Mouse (Mus musculus) A20 (cell line): ENCODE results near the gene Rmdn2.

ENCODE experiments used
- DNase-seq: peaks from one replicate; pipeline ENCODE4 v3.0.0-alpha.2; 2011; ENCODE audit warnings: low read depth, low spot score

The Rmdn2 gene

GRCm38 (mm10) chr17:79611545-79611944 lies at the start of gene Rmdn2:
Gene Rmdn2, plus strand, starts transcription at chr17:79611863.
- DNase-seq, result no peak

GRCm38 (mm10) chr17:79563067-79563620 lies 48.5 kb upstream of the Rmdn2 start:
- DNase-seq, result no peak

- no peak for DNase-seq
Measured at GRCm38 (mm10) chr17:79563721-79564120, 47.9 kb upstream of the Rmdn2 start.

GRCm38 (mm10) chr17:79565241-79565961 lies 46.3 kb upstream of the Rmdn2 start:
- no peak for DNase-seq

DNA sequence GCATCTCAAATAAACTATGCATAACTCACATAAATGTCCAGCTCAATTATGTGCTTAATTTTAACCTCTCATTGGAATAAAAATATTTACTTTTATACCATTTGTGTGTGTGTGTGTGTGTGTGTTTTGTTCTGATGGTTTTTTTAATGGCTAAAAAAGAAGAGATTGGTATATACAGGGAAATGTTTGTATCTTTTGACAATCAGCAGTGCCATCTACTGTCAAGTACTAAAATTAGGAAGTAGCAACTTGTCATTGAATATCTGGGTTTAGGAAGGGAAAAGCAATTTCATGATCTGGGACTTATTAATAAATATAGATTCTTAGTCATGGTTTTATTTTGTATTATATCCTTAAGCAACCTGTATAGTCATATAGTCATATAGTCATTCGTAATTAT lies 43.3 kb upstream of the Rmdn2 start:
- DNase-seq, result peak; percentile 19

DNA sequence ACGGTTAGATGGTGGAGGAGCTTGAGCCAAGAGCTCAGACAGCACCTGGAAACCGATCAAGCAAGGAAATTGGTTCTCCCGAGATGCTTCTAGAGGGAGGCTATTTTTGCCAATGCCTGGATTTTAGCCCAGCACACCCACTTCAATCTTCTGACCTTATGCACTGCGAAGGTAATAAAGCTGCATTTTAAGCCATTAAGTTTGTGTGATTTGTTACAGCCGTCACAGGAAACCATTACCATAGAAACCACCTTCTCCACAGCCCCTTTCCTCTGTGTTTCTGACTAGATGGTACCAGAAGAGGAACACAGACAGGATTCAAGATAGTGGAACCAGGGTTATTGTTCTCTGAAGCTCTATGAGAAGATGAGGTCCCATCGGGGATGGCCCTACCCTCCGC lies 33.3 kb upstream of the Rmdn2 start:
- no peak for DNase-seq

DNA sequence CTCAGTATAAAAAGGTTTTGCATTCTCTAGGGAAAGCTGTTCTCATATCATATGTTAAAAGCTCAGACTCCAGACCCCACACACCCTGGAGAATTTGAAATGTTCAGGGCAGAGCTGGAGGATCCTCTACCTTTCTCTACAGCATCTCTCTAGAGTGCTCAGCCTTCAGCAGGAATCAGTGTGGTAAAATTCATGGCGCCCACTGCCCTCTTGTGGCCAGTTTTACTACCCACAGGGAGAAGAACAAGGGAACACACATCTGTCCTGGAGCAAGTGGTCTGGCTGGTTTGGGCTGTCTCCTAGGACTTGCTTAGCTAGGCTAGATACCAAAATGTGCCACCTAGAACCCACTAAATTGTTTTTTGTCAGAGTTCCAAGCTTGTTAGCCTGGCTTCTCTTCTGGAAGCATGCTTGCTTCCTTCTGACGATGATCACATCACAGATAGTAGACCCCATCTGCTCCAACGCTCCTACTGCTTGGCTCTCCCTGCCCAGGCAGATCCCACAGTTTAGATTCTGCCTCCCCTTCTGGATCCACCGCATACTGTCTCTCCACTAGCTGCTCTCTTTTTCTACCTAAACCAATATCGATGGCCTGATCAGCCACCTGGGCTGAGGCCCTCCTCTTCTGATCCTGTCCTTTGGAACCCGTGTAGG lies 31.3 kb upstream of the Rmdn2 start:
- DNase-seq, result peak; percentile 67

- DNase-seq, result no peak
Measured at GRCm38 (mm10) chr17:79583466-79583865, 28.2 kb upstream of the Rmdn2 start.

- peak; percentile 12 for DNase-seq
Measured at GRCm38 (mm10) chr17:79584246-79584800, 27.3 kb upstream of the Rmdn2 start.

GRCm38 (mm10) chr17:79589913-79590312 lies 21.8 kb upstream of the Rmdn2 start:
- no peak for DNase-seq

GRCm38 (mm10) chr17:79595996-79596395 lies 15.7 kb upstream of the Rmdn2 start:
- DNase-seq, result no peak

DNA sequence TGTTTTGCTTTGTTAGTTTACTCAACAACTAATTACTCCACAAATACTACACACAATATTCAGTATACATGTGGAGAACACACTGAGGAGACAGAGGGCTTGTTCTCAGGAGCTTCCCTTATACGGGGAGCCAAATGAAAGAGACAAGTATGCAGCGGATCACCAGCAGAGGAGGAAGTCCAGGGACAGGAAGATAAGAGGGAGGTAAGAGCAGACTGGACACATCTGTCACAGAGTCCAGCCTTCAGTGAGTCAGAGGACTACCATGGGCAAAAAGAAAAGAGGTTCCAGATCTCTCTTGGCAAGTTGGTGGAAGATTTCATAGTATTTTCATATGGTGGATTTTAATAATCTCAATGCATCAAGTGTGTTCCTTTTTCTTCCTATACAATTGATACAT lies 13.5 kb upstream of the Rmdn2 start:
- no peak for DNase-seq

- no peak for DNase-seq
Measured at GRCm38 (mm10) chr17:79598596-79599577, 12.8 kb upstream of the Rmdn2 start.

DNA sequence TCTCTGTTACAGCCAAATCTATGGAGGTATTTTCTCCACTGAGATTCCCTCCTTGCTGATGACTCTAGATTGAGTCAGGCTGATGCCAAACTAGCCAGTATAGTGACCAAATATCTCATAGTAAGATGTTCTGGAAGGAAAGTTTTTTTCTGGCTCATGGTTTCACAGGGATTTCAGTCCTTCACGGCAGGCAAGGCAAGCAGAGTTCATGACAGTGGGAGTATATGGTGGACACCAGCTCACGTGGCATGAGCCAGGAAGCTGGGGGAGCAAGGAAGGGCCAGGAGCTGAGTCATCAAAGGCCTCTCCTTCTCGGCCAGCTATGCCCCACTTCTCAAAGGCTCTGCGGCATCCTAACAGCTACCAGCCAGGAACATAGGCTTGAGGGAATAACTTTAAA lies 11.6 kb upstream of the Rmdn2 start:
- no peak for DNase-seq

GRCm38 (mm10) chr17:79602381-79602780 lies 9.3 kb upstream of the Rmdn2 start:
- no peak for DNase-seq

GRCm38 (mm10) chr17:79603427-79603826 lies 8.2 kb upstream of the Rmdn2 start:
- DNase-seq, result no peak

DNA sequence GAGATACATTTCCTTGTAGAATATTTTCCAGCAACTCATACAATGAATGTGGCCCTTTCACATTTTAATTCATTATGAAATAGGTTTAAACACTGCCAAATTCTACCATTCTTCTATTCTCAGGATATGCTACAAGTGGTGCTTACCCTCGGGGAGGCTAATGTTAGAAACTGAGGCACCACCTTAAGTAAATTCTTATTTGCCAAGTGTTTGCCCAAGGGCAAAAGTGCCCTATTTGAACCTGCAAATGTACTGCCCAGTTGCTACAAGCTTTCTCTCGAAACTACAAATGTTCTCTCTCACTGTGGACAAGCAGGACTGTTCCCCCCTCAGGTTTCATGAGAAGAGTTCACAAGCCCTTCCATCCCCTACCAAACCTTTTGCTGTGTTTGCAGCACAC lies 5.9 kb upstream of the Rmdn2 start:
- DNase-seq, result no peak

DNA sequence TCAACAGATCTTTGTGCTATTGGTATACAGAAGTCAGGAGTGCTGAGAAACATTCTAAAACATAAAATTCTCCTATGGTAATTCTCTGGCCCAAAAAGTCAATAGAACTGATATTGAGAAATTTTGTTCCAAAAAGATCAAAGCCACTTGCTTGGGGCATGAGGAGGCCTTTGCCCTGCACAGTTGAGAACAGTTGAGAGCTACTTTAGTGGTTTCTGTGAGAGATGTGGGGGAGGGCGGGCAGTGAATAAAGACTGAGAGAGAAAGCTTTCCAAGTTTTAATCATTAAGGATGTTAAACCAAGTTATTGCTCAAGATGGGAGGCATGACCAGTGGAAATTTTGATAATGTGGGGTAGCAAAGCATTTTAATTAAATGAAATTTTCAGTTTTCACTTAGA lies 2.0 kb upstream of the Rmdn2 start:
- DNase-seq, result no peak

DNA sequence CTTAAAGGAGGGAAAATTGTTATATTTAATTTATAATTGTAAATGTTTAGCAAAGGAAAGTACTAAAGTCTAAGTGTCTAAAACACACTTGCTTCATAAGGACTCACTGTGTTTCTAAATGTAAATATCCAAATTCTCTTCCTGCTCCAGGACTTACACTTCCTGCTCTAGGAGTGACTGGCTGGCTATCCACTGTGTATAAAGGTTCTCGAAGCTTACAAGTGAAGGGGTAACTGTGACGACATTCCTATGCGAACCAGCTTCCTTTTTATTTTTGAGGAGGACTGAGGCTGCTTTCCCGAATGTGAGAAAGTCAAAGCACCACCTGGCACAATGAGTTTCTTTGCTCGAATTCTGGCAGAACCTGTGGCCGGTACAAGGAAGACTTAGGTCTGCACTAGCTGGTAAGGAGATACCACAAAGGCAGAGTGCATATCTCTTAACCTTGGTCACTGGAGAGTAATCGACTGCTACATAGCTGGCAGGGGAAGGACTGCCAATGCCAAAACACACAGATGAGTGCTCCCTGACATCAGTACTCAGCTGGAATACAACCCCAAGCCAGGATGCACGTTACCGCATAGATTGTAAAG lies 1.4 kb upstream of the Rmdn2 start:
- no peak for DNase-seq

DNA sequence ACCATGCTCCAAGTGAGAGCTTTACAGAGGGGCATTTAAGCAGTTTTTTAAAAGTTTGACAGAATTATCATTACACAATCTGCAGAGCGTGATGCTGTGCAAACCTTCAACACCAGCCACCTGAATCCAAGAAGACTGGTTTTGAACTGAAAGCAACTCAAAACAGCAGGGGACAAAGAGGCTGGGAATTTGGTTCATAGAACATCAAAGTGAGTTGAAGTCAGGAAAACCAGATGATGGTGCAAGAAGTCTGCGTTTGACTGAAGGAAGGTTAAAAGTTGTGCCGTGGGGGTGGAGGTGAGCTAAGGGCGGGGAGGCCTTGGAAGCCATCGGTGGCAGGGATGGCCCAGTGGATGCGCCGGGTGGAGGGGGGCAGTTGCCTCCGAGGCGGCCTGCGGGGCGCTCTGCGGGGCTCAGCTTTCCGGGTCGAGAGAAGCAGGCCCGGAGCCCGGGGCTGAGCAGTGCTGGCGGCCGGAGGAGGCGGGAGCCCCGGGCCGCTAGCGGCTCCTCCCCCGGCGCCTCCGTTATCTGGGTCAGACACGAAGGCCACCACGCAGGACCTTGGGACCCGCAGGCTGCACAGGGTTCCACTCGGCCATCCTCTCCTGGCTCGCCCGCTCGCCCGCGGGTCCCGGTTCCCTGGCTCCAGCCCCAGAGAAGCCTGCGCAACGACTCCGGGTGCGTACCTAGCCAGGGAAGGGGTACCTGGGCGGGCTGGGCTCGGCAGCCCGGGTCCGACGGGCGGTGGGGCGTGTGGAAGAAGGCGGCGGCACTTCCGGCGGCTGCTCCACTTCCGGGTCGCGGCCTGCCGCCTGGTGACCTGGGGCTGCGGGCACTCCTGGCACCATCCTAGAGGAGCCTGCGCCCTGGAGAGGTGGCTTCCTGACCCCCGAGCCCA lies 3.3 kb downstream of the Rmdn2 start:
- DNase-seq, result peak; percentile 87
